Mouse (Mus musculus): ENCODE measurements around the gene Slc6a21.

DNA sequence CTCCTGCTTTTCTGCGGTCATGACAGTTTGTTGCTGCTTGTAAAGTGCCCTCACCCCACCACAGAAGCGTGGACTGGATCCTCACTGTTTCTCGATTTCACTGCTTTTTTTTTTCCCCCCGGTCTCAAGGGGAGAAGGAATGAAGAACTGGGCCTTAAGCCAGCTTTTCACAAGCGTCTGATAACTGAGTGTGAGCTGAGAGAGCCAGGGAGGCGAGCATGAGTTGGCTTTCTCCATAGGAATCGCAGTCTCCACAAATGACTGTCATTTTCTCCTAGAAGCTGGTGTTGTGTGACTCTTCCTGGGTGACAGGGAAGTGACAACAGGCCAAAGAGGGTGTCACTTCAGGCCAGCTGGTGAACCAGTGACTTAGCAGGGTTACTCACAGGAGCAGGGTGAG lies 15.0 kb upstream of the Slc6a21 start:
- no peak for TF ChIP-seq POLR2A (IDR thresholded peaks at IDR 0.05; ENCODE audit: borderline replicate concordance, insufficient read depth, low read length)
- no peak for TF ChIP-seq CTCF (IDR thresholded peaks at IDR 0.05; ENCODE audit: borderline replicate concordance, insufficient read depth, low read depth, low read length)

Measured in cerebellum, adult 2 months (tissue).